Mouse (Mus musculus): Measurements from ENCODE around the gene Hoxb4.

Hoxb4 gene

DNA sequence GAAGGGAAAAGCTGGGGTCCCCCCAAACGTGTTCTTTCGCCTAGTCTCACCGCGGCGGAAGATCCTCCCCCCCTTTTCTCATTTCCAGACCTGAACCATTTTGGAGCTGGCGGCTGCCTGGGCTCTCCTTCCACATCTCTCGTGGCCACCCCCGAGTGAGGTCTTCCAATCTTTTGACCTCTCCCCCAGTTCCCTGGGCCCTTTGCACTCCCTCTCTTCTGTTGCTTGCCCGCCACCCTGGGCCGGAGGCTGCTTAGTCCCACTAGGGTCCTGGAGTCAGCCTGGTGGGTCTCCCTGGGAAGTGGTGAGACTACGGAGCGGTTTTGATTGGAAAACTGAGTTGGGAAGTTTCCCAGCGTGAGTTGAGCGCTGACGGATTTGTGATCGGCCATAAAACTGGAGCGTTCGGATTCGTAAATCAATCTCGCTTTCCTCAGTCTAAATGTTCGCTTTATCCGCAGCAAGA is 7.7 kb downstream of the Hoxb4 start:
- TF ChIP-seq GATA4 (IDR thresholded peaks at IDR 0.05; ENCODE audit: insufficient replicate concordance, low read length) = no peak

DNA sequence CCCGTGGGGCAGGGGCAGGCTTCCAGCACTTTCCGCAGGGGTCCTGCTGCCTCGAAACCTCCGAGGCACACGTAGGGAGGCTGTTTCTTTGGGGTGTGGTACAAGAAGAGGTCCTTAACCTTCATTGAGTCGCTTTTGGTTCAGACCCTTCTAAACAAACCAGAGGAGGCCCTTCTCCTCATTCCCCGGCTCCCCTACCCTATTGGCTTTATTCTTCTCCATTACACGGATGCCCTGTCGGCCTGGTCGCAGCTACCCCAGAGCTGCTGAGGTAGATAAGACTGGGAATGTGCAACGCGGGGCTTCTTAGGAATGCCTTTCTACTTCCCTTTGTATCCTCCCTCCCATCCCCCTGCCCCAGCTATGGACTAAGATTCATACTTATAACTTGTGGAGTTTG is 8.6 kb downstream of the Hoxb4 start:
- no peak for TF ChIP-seq GATA4 (IDR thresholded peaks at IDR 0.05; ENCODE audit: insufficient replicate concordance, low read length)

DNA sequence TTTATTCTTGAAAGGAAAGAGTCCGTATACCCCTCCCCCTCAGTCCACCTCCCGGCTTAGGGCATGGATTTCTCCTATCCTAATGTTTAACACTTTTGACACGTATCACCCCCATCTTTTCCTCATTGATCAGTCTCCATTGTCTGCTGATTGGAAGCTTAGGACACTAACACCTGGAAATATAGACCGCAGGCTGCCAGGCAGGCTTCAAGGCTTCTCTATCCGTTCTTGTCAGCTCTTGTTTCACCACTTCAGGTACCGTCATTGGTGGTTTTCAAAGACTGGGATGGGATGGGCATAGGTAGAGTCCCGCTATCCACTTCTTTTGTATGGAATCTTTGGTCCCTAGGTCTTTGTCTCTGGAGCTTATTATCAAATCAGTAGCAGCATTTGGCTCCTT is 9.1 kb downstream of the Hoxb4 start:
- no peak for TF ChIP-seq GATA4 (IDR thresholded peaks at IDR 0.05; ENCODE audit: insufficient replicate concordance, low read length)

DNA sequence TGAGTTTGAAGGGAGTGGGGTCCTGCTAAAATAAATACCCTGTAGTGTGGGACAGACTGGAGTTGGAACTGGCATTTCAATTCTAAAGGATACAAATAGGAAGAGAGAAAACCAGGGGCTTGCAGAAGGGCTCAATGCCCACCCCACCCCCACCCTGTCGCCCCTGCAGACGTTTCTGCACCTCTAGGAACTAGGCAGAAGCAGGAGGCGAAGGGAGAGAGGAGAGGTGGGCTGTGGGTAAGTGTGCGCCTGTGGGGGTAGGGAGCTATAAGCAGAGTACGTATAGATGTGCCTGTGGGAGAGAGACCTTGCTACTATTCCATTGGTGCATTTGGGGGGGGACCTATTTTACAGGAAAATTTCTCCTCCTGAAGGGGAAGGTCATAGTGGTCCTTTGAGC is 9.7 kb downstream of the Hoxb4 start:
- TF ChIP-seq GATA4 (IDR thresholded peaks at IDR 0.05; ENCODE audit: insufficient replicate concordance, low read length) = no peak

DNA sequence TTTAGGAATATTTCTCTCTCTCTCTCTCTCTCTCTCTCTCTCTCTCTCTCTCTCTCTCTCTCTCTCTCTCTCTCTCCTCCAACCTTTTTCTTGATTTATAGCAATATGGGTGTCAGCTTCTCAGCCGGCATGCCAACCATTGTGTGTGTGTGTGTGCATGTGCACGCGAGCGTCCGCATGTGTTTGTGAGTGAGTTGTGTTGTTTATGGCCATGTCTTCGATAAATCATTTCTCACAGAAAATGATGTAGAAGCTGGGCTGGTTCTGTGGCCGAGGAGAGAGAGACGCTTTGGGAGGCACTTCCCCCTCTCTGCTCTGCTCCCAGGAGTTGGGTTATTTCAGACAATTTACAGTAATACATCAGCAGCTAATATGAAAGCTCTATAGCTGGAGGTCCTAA is 10.5 kb downstream of the Hoxb4 start:
- TF ChIP-seq GATA4 (IDR thresholded peaks at IDR 0.05; ENCODE audit: insufficient replicate concordance, low read length) = no peak

DNA sequence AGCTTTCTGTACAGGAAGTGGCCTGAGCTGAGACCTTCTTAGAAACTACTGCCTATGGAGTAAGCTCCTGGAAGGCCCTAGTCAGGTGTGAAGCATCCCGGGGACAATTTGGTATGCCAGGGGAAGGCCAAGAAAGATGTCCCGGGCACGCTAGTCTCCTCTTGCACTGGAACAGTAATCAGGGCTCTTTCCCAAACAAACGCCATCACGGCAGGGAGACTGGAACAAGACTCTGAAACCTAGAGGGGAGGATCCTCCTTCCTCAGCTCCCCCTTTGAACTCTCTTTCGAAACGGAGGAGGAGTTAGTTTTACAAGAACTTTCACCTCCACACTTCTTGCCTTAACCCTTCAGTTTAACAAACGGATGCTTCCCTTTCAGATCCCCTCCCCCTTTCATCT is 14.0 kb downstream of the Hoxb4 start:
- no peak for TF ChIP-seq GATA4 (IDR thresholded peaks at IDR 0.05; ENCODE audit: insufficient replicate concordance, low read length)

DNA sequence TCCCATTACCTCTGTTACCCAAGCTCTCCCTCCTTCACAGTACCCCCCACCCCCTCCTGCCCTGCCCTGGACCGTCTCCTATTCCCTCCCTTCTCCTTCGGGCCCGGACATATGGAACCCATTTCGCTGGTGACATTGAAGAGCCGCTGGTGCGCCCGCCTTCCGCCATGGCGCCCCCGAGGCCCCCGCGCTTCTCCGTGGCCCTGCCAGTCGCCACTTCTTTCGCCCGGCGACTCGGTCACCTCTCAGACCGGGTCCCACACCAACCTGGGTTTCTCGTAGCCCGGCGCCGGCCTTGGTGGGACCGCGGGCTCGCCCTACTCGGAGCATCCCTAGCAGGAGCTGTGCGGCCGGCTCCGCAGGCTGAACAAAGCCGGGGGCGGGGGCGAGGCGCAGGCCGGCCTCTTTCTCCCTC is 14.6 kb downstream of the Hoxb4 start:
- no peak for TF ChIP-seq GATA4 (IDR thresholded peaks at IDR 0.05; ENCODE audit: insufficient replicate concordance, low read length)

DNA sequence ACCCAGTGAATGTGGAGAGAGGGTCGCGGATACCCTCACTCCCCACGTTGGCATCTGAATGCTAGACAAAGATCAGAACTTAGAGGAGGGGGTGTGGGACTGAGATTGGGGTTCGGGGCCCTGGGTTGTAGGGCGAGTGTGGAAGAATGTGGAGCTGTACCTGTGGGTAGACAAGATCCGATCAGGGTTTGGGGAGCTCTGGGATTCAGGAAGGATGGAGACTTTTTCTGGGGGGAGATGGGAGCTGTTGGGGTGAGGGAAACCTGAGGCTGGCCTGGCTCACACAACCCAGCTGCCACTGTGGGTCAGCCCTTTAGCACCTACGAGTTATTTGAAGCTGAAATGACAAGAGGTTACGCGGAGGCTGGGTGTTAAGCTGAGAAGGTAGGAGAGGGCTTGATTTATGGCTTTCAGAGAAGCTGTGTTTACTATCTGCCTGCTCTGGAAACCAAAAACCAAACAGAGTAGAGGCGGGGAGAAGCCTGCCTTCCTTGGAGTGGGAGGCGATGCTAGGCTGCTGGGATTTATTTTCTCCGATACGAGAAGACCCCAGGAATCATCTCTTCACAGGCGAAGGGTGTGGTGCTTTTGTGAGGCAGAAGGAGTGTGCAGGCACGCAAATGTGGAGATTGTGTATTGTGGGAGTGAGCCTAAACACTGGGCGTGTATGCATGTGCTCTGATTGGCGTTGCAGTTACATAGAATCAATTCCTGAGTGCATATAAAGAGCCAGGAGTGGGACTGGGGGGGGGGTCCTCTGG is 15.4 kb downstream of the Hoxb4 start:
- TF ChIP-seq GATA4 (IDR thresholded peaks at IDR 0.05; ENCODE audit: insufficient replicate concordance, low read length) = no peak

DNA sequence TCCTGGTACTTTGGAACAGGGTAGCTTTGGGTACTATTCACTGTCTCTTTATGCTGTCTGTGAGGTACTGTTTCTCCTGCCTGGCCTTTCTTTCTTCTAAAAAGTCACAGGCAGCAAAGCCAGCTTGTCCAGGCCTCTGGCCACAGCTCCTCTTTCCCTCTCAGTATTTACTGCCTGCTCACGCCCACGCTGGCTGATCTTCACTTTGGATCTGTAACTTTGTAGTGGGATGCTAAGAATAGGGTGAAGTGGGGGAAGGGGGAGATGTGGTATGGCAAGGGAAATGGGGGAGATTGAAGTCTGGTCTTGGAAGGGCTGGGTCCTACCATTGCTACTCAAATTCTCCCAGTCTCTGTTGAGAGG is 15.9 kb downstream of the Hoxb4 start:
- no peak for TF ChIP-seq GATA4 (IDR thresholded peaks at IDR 0.05; ENCODE audit: insufficient replicate concordance, low read length)

DNA sequence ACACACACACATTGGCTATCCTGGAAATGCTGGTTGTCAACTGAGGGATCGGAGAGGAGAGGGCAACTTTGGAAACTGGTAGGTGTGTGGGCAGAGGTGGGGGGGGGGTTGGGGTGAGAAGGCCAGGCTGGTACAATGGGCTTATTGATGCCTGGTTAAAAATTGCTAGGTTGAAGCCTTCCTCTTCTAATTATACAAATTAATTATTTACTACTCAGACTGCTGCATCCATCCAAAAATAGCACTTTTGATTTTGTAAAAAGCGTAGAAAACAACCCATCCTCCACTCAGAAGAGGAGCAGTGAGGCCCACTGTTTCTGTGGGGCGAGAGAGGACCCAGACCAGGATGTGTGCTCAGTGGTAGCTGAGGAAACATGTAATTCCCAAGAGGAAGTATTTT is 16.9 kb downstream of the Hoxb4 start:
- TF ChIP-seq GATA4 (IDR thresholded peaks at IDR 0.05; ENCODE audit: insufficient replicate concordance, low read length) = no peak

DNA sequence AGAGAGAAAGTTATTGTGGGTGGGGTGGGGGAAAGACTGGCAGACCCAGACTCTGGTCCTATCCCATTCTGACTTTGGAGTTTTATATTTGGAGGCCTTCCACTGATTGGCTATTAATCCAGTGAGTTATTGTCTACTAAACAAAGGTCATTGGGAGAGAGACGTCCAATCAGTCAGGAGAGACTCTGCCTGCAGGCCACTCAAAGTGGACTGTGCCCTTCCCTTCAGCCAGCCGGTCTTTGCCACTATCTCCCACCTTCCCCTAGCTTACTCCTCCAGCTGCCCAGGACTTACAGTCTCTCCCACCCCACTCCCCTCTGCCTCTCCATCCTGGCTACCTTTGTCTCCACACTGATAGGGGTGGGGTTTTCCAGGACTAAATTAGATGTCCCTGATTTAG is 18.5 kb downstream of the Hoxb4 start:
- TF ChIP-seq GATA4 (IDR thresholded peaks at IDR 0.05; ENCODE audit: insufficient replicate concordance, low read length) = no peak

DNA sequence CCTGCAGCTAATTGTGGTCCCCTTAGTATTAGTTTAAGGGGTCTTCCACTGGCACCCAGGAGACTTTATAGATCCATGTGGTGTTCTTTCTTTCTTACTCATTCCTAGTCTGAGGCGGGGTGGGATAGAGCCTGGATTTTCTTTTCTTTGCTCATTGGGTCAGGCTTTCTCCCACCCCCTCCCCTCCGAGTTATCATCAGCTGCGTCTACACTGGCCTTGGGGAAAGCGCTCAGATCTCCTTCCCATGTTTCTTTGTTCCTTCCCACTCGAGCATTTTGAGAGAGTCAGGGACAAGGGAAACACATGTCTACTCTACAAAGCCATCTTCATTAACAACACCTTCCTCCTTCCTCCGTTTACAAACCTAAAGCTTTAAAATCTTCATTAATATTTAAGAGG is 19.0 kb downstream of the Hoxb4 start:
- TF ChIP-seq GATA4 (IDR thresholded peaks at IDR 0.05; ENCODE audit: insufficient replicate concordance, low read length) = no peak

DNA sequence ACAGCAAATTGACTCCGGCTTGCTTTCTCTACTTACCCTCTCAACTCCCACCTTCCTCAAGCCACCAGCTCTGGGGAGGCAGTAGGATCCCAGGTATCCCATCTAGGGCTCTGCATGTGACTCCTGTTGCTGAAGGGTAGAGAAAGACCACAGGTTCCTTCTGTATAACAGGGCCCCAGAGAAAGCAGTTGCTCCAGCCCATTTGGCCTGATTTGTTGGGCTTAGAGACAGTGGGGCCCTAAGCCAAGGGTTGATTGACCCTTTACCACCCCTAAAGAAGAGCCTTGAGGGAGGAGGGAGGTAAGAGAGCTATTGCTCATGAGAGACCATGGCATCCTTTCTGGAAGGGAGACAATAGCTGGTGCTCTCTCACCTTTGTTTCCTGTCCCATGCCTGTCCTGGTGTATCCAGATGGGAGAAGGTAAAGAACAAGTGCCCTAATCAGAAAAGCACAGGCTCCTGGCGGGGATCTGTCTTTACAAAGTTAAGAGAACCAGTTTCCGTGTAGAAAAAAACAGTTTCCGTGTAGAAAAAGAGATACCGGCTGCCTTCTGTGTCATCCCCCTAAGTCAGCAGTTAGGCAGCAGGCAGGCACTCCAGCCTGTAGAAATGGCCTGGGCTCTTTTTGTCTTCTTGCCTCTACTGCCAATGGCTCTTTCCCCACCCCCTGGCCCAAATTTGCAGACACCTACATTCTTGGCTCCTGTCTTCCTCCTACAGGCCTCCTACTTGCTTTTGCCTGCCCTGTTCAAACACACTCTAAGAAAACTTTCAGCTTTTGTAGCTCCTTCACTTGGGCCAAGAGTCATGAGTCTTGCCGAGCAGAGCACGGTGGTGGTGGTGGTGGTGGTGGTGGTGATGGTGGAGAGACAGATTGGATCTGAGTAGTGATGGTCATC is 21.1 kb downstream of the Hoxb4 start:
- TF ChIP-seq GATA4 (IDR thresholded peaks at IDR 0.05; ENCODE audit: insufficient replicate concordance, low read length) = peak; percentile 81

DNA sequence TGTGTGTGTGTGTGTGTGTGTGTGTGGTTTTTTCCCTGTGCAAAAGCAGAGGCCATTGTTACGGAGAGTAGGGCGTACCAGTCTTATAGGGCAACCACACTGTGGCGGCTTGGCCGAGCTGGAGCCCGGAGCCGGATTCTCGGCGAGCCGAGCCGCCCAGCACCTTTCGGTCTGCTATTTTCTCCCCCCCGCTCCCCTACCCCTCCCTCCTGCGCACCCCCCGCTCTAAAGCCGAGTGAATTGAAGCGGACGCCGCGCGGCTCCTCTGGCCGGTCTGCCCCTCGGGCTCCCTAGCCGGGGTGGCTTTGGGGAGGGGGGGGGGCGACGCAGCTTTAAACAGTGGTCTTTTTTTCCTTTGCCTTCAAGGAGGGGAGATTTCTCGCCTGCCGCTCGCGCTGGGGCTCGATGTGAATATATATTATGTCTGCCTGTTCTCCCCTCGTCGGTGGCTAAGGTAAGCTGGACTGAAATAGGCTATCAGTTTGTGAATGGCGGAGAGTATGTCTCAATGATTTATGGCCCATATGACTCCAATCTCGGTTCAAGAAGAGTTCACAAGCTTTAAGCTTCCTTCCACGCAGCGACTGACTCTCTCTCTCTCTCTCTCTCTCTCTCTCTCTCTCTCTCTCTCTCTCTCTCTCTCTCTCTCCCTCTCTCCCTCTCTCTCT is 22.8 kb downstream of the Hoxb4 start:
- no peak for TF ChIP-seq GATA4 (IDR thresholded peaks at IDR 0.05; ENCODE audit: insufficient replicate concordance, low read length)

DNA sequence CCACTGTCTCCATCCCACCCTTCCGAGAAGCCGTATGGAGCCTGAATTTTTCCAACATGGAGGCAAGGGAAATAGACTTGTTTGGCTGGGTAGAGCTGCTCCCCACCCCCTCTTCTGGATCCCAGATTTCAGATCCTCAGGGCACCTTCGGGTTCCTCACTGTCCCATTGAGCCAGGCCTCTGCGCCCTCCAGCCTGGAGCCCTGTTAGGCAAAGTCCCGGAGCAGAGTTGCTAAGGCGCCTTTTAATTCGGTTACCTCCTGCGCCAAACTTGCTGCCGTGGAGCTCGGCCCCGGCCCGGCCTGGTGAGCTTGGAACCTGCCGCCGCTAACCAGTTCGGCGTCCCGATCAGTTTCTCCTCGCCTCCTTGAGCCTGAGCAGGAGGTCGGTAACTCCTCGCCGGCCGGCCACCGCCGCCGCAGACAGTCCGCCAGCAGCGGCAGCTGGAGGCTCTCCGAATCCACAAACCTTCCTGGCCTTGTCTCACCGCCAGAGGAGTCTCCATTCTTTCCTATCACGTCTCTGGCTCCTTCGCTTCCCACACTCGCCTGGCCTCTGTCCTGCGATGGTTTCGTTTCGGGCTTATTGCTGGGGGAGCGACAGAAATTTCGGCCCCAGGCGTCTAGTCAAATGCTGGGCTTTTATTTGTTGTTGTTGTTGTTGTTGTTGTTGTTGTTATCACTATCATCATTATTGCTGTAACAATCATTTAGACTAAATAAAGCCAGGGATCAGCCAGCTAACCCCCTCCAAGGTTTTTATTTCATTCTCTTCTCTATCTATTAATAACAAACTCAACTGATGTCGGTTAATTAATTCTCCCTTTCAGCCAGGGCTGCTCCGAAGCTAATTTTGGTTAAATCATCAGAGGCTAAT is 23.9 kb downstream of the Hoxb4 start:
- TF ChIP-seq GATA4 (IDR thresholded peaks at IDR 0.05; ENCODE audit: insufficient replicate concordance, low read length) = no peak
